Mouse (Mus musculus): ENCODE measurements around the gene D230025D16Rik. TPM values are rescaled to one million over a fixed set of nuclear protein-coding genes. Genes with fewer than 3 reads are reported as not detected.

The D230025D16Rik gene
- polyA plus RNA-seq, 1 experiment from 2014 or later: 30.9 TPM

DNA sequence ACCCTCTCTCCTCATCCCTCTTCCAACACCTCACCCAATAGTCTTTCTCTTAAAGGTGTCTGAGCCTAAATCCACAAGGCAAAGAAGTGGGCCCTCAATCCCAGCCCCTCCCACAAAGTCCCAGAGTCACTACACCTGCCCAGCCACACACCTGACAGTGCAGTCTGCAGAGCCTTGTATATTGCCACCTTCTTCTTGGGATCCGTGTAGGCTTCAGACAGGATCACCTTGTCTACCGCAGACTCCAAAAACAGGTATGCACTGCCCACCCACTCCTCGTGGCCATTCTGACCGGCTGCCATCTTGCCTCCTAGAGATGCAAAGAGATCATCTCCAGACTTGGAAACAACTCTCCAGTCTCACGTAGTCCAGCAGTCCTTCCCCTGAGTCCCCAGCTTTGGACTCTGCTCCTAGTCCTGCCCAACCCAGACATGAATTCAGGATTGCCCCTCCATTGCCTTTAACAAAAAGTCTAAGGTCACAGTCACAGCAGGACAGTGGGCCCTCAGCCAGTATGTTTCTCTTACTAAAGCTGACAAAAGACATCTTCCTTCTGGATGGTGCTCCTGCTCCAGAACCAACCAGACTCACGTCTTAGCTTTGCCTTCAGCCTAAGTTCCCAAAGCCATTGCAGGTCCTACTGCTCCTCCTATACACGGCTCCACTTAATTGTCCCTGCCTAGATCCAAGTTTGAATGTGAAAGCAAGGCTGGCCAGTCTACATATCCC lies 35.6 kb downstream of the D230025D16Rik start:
- H3K36me3 ChIP-seq (replicated peaks; ENCODE audit: insufficient read depth, low read length): no peaks in the 10 kb centered on the region
- H3K4me3 ChIP-seq (ENCODE audit: low read depth, low read length): no peak overlapping the region
- WGBS (ENCODE audit: insufficient replicate concordance): 71% methylated on average over 7 of the region's 7 CpGs
- no peak overlapping the region for H3K9ac ChIP-seq (replicated peaks)
- peaks cover 14% of the 10 kb centered on the region for H3K27me3 ChIP-seq (ENCODE audit: insufficient read depth, low read length)
- ATAC-seq: no peak
- peaks cover 44% of the 10 kb centered on the region for H3K4me1 ChIP-seq (ENCODE audit: insufficient read depth)
- H3K27ac ChIP-seq (ENCODE audit: low read depth): no peak overlapping the region
- H3K9me3 ChIP-seq (ENCODE audit: low read length): no peaks in the 10 kb centered on the region
- peak overlapping the region; percentile 78; the same call in 1 of the 2 replicates for H3K4me2 ChIP-seq (ENCODE audit: low read depth, low read length)
- peak; percentile 13 for DNase-seq
- TF ChIP-seq EP300 (IDR thresholded peaks at IDR 0.05; ENCODE audit: low read depth): no peak
- TF ChIP-seq CTCF (IDR thresholded peaks at IDR 0.05; ENCODE audit: low read depth): no peak

DNA sequence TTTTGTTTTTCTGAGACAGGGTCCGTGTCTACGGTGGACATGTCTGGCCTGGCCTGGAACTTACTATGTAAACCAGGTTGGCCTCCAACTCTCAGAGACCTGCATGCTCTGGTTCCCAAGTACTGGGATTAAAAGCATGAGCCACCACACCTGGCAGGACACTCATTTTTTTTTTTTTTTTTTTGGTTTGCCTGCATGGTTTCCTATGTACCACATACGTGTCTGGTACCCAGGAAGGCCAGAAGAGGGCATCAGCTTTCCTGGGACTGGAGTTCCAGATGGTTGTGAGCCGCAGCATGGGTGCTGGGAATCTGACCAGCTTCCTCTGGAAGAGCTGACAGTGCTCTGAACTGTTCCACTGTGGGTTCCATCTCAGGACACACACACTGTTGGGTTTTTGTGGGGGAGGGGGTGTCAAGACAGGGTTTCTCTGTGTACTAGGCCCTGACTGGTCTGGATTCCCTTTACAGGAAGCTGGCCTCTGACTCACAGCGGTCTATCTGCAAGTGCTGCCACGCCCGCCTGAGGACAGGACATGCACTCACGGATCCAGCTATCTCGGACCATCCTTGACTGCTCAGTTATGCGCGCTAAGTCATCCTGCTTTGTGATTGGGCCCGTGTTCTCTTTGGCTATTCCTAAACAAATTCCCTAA lies 36.5 kb downstream of the D230025D16Rik start:
- peaks cover 43% of the 10 kb centered on the region for H3K4me1 ChIP-seq (ENCODE audit: insufficient read depth)
- no peaks in the 10 kb centered on the region for H3K36me3 ChIP-seq (replicated peaks; ENCODE audit: insufficient read depth, low read length)
- H3K9ac ChIP-seq (replicated peaks): no peak overlapping the region
- no peaks in the 10 kb centered on the region for H3K9me3 ChIP-seq (ENCODE audit: low read length)
- no peak overlapping the region for H3K27ac ChIP-seq (ENCODE audit: low read depth)
- ATAC-seq: no peak
- peak; percentile 13; the same call in 1 of the 2 replicates for TF ChIP-seq CTCF (IDR thresholded peaks at IDR 0.05; ENCODE audit: low read depth)
- no peak for TF ChIP-seq EP300 (IDR thresholded peaks at IDR 0.05; ENCODE audit: low read depth)
- no peak overlapping the region for H3K4me3 ChIP-seq (ENCODE audit: low read depth, low read length)
- H3K4me2 ChIP-seq (ENCODE audit: low read depth, low read length): no peak overlapping the region
- WGBS (ENCODE audit: insufficient replicate concordance): 75% methylated on average over 12 of the region's 12 CpGs
- no peak for DNase-seq
- peaks cover 14% of the 10 kb centered on the region for H3K27me3 ChIP-seq (ENCODE audit: insufficient read depth, low read length)

- Histone ChIP-seq H3K36me3 (replicated peaks; ENCODE audit: insufficient read depth, low read length) (no peaks in the 10 kb centered on the region), H3K4me2 (ENCODE audit: low read depth, low read length) (peak overlapping the region; percentile 100), H3K27me3 (ENCODE audit: insufficient read depth, low read length) (peaks cover 31% of the 10 kb centered on the region), H3K4me3 (ENCODE audit: low read depth, low read length) (peak overlapping the region; percentile 83), H3K9me3 (ENCODE audit: low read length) (no peaks in the 10 kb centered on the region), H3K27ac (ENCODE audit: low read depth) (no peak overlapping the region), H3K4me1 (ENCODE audit: insufficient read depth) (peaks cover 44% of the 10 kb centered on the region), H3K9ac (replicated peaks) (peak overlapping the region; percentile 78)
- TF ChIP-seq EP300 (IDR thresholded peaks at IDR 0.05; ENCODE audit: low read depth) (no peak), CTCF (IDR thresholded peaks at IDR 0.05; ENCODE audit: low read depth) (no peak; the same call in 1 of the 2 replicates)
- WGBS (ENCODE audit: insufficient replicate concordance): 44% methylated on average over 16 of the region's 16 CpGs
- ATAC-seq (no peak), DNase-seq (no peak)
Measured at GRCm38 (mm10) chr8:105263244-105263912, 38.4 kb downstream of the D230025D16Rik start.

- peak within 1 kb of the TSS; percentile 78 for H3K9ac ChIP-seq (replicated peaks)
- WGBS (ENCODE audit: insufficient replicate concordance): 2% methylated on average over 54 of the region's 54 CpGs
- peaks cover 31% of the 10 kb centered on the region for H3K27me3 ChIP-seq (ENCODE audit: insufficient read depth, low read length)
- ATAC-seq (peak; percentile 71), DNase-seq (peak; percentile 85)
- H3K4me2 ChIP-seq (ENCODE audit: low read depth, low read length): peak within 1 kb of the TSS; percentile 100
- TF ChIP-seq CTCF (IDR thresholded peaks at IDR 0.05; ENCODE audit: low read depth): no peak
- no peak for TF ChIP-seq EP300 (IDR thresholded peaks at IDR 0.05; ENCODE audit: low read depth)
- H3K36me3 ChIP-seq (replicated peaks; ENCODE audit: insufficient read depth, low read length): no peaks in the 10 kb centered on the region
- peak within 1 kb of the TSS; percentile 23 for H3K27ac ChIP-seq (ENCODE audit: low read depth)
- peaks cover 46% of the 10 kb centered on the region for H3K4me1 ChIP-seq (ENCODE audit: insufficient read depth)
- peak within 1 kb of the TSS; percentile 83 for H3K4me3 ChIP-seq (ENCODE audit: low read depth, low read length)
- H3K9me3 ChIP-seq (ENCODE audit: low read length): no peaks in the 10 kb centered on the region
Measured at GRCm38 (mm10) chr8:105264024-105264982, 39.4 kb downstream of the D230025D16Rik start, which contains the start of the genes Tradd and Fbxl8. Gene Tradd (minus strand): TSS chr8:105264609. Gene Fbxl8 (plus strand): TSS chr8:105264648.

GRCm38 (mm10) chr8:105265128-105265527 lies 40.2 kb downstream of the D230025D16Rik start:
- ATAC-seq (no peak), DNase-seq (no peak)
- Histone ChIP-seq H3K27ac (ENCODE audit: low read depth) (0 out of 2 replicates have a peak overlapping the region, but pooled peaks have one; percentile 22), H3K36me3 (replicated peaks; ENCODE audit: insufficient read depth, low read length) (no peaks in the 10 kb centered on the region), H3K4me2 (ENCODE audit: low read depth, low read length) (peak overlapping the region; percentile 100), H3K27me3 (ENCODE audit: insufficient read depth, low read length) (peaks cover 34% of the 10 kb centered on the region), H3K9me3 (ENCODE audit: low read length) (no peaks in the 10 kb centered on the region), H3K4me1 (ENCODE audit: insufficient read depth) (peaks cover 44% of the 10 kb centered on the region), H3K4me3 (ENCODE audit: low read depth, low read length) (peak overlapping the region; percentile 83), H3K9ac (replicated peaks) (peak overlapping the region; percentile 78)
- WGBS (ENCODE audit: insufficient replicate concordance): 9% methylated on average over 10 of the region's 10 CpGs
- TF ChIP-seq CTCF (IDR thresholded peaks at IDR 0.05; ENCODE audit: low read depth) (no peak), EP300 (IDR thresholded peaks at IDR 0.05; ENCODE audit: low read depth) (no peak)
